Mouse (Mus musculus) heart, postnatal 4 days (tissue): ENCODE results near the gene Grm7. TPM values are rescaled to one million over a fixed set of nuclear protein-coding genes. Genes with fewer than 3 reads are reported as not detected.
A peak's percentile ranks its signal among the peaks of the same experiment; 100 is the strongest.

Experiments
- DNase-seq: peaks from one replicate; pipeline ENCODE4 v3.0.0; 2021
- total RNA-seq, 2 experiments: library from RNA; stranded (reverse); gene quantifications; 2 replicates each; pipeline ENCODE4 v1.2.3; 2021

The Grm7 gene
- total RNA-seq, 2 experiments from 2014 or later: 0.14 TPM; not detected in 1

DNA sequence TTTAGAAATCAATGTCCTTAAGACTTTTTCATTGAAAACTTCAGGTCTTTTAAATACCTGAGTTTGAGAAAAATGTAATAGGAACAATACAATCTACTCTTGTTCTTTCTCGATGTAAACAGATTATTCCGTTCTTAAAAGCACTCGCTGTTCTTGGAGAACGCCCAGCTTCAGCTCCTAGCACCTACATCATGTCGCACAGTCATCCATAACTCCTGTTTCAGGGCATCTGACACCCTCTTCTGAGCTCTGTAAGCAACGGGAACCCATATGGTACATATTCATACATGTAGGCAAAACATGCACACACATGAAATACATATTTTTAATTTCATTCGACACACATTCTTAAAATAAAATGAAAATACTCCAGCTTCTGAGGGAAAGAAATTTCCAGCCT lies 916.0 kb downstream of the Grm7 start:
- DNase-seq: no peak

DNA sequence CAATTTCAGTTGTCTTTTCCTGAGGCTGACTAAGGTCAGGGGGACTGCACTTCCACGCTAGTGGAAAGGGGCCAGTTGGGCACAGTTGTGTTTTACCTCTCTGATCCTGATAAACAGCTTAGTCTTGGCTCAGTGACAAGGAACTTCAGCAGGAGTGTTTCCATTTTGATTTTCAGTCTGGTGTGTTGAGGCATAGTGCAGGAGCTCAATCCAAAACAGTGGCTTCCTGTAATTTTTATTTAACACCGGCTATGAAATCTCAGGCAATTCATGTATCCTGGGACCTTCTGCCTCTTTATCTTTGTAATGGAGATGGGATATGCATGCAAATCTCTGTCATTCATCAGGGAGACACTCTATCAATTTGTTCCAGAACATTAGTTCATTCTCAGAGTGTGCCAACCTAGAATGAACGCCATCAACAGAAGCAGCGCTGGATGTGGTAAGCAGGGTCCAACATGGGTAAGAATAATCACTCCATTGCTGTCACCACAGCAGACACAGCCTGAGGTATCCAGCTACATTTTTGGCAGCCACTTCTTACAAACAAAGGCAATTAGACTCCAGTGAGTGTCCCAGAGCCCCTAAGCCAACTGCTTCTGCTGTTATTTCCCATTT lies 926.2 kb downstream of the Grm7 start:
- DNase-seq: no peak

- DNase-seq: peak; percentile 59
Observed at GRCm38 (mm10) chr6:111584851-111585250, 939.5 kb downstream of the Grm7 start.

GRCm38 (mm10) chr6:111587572-111587971 lies 942.2 kb downstream of the Grm7 start:
- no peak for DNase-seq

- no peak for DNase-seq
Observed at GRCm38 (mm10) chr6:111601892-111602654, 956.7 kb downstream of the Grm7 start.

DNA sequence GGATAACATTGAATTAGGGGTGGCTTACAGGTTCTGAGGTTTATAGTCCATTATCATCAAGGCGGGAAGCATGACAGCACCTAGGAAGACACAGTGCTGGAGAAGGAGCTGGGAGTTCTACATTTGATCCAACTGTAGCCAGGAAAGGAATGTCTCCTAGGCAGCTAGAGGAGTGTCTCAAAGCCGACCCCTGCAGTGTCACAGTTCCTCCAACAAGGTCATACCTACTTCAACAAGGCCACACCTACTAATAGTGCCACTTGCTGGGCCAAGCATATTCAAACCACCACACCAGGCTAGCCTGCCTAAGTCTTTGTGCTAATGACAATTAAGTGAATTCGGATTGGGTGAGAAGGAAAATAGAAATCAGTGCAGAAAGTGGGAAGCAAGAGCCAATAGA lies 965.0 kb downstream of the Grm7 start:
- DNase-seq: no peak

GRCm38 (mm10) chr6:111613834-111614233 lies 968.5 kb downstream of the Grm7 start:
- DNase-seq: peak; percentile 24
